Mouse (Mus musculus): Measurements from ENCODE around the gene Msl3l2.

DNA sequence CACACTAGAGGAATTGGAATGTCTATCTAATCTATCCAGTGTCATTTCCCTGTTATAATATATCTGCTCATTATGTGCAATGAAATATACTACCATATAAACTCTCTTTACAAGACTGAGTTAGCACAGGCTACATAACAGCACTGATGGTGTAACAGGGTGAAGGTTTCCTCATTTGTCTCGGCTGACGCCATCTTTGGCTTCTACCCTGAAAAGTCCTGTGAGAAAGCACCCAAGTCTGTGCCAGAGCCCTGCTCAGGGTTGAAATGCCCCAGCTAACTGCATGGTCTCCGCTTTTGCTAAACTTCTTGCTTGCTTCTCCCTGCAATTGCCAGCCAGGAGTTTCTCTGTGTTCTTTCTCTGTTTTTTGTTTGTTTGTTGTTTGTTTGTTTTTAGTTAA, 7.6 kb upstream of the Msl3l2 start:
- TF ChIP-seq CTCF (IDR thresholded peaks at IDR 0.05; ENCODE audit: low read depth, low read length) = no peak
- no peak for TF ChIP-seq TAL1 (conservative IDR thresholded peaks at IDR 0.05; ENCODE audit: low read depth, low read length)

Data from G1E (cell line).